Mouse (Mus musculus) CD4-positive helper T cell, adult 2 months (primary cell): ENCODE measurements at regions not wholly inside any gene's neighbourhood (a gene's known extent, or its start where the extent isn't known, plus 50 kb on each side); places are given as distances from the start of the nearest gene placed in this dataset.

Experiments
- DNase-seq: peaks from one replicate; pipeline ENCODE4 v3.0.0-alpha.2; 2012; ENCODE audit warnings: low read depth, missing footprints, low spot score

- no peak for DNase-seq
These were observed 184.9 kb upstream of the Npy start for GRCm38 (mm10) chr6:49637654-49638053.

- no peak for DNase-seq
These were observed 181.3 kb upstream of the Npy start for GRCm38 (mm10) chr6:49641256-49641655.

- DNase-seq, result no peak
These were observed 167.9 kb upstream of the Npy start for GRCm38 (mm10) chr6:49654541-49655130.

- no peak for DNase-seq
These were observed 167.3 kb upstream of the Npy start for GRCm38 (mm10) chr6:49655241-49655640.

GRCm38 (mm10) chr6:49656359-49657280 is 165.9 kb upstream of the Npy start:
- DNase-seq, result peak; percentile 57

- peak; percentile 15 for DNase-seq
These were observed 164.5 kb upstream of the Npy start for GRCm38 (mm10) chr6:49657988-49658387.

GRCm38 (mm10) chr6:49670991-49671390 is 151.5 kb upstream of the Npy start:
- DNase-seq, result no peak

GRCm38 (mm10) chr6:49671912-49672311 is 150.6 kb upstream of the Npy start:
- DNase-seq, result no peak

GRCm38 (mm10) chr6:49686776-49687175 is 135.7 kb upstream of the Npy start:
- no peak for DNase-seq

- no peak for DNase-seq
These were observed 130.4 kb upstream of the Npy start for GRCm38 (mm10) chr6:49692032-49692539.

GRCm38 (mm10) chr6:49694851-49695250 is 127.7 kb upstream of the Npy start:
- no peak for DNase-seq

- no peak for DNase-seq
These were observed 125.5 kb upstream of the Npy start for GRCm38 (mm10) chr6:49696990-49697389.

- peak; percentile 8 for DNase-seq
These were observed 121.1 kb upstream of the Npy start for GRCm38 (mm10) chr6:49701453-49701852.

- no peak for DNase-seq
These were observed 109.5 kb upstream of the Npy start for GRCm38 (mm10) chr6:49712980-49713379.

GRCm38 (mm10) chr6:49716520-49716919 is 106.0 kb upstream of the Npy start:
- no peak for DNase-seq

GRCm38 (mm10) chr6:49716945-49717344 is 105.6 kb upstream of the Npy start:
- DNase-seq, result no peak

GRCm38 (mm10) chr6:49733191-49733590 is 89.3 kb upstream of the Npy start:
- DNase-seq, result no peak

- no peak for DNase-seq
These were observed 79.4 kb upstream of the Npy start for GRCm38 (mm10) chr6:49743157-49743556.

GRCm38 (mm10) chr6:49745301-49745700 is 77.2 kb upstream of the Npy start:
- no peak for DNase-seq

- no peak for DNase-seq
These were observed 72.0 kb upstream of the Npy start for GRCm38 (mm10) chr6:49750544-49750943.

- DNase-seq, result no peak
These were observed 62.9 kb upstream of the Npy start for GRCm38 (mm10) chr6:49759614-49760013.

GRCm38 (mm10) chr6:49764746-49765145 is 57.8 kb upstream of the Npy start:
- DNase-seq, result no peak
